Mouse (Mus musculus): ENCODE data around the gene Gm28051. TPM values are rescaled to one million over a fixed set of nuclear protein-coding genes. Genes with fewer than 3 reads are reported as not detected.

Gene Gm28051
- total and polyA plus RNA-seq, 3 experiments, result not detected

GRCm38 (mm10) chr12:102784899-102785592 lies 27.5 kb upstream of the Gm28051 start:
- TF ChIP-seq POLR2A (IDR thresholded peaks at IDR 0.05; ENCODE audit: control insufficient read depth in 1 of 2, insufficient read depth in 1 of 2, low read depth in 1 of 2, low read length in 2 of 2, poor library complexity in 1 of 2), result no peak
- TF ChIP-seq ZMIZ1 (IDR thresholded peaks at IDR 0.05; ENCODE audit: low read depth, low read length), result no peak
- TF ChIP-seq MXI1 (IDR thresholded peaks at IDR 0.05; ENCODE audit: low read depth, low read length), result no peak
- TF ChIP-seq MYC (IDR thresholded peaks at IDR 0.05; ENCODE audit: low read depth, low read length), result no peak
- no peak for TF ChIP-seq ZKSCAN1 (IDR thresholded peaks at IDR 0.05; ENCODE audit: low read depth, low read length)
- TF ChIP-seq UBTF (IDR thresholded peaks at IDR 0.05; ENCODE audit: borderline replicate concordance, insufficient read depth, low read depth, low read length), result no peak
- no peak for TF ChIP-seq EP300 (IDR thresholded peaks at IDR 0.05; ENCODE audit: low read depth in 1 of 2, low read length in 2 of 2)
- TF ChIP-seq BHLHE40 (IDR thresholded peaks at IDR 0.05; ENCODE audit: borderline replicate concordance, low read depth, low read length), result no peak
- TF ChIP-seq JUND (IDR thresholded peaks at IDR 0.05; ENCODE audit: low read depth, low read length), result no peak
- no peak for TF ChIP-seq CHD2 (IDR thresholded peaks at IDR 0.05; ENCODE audit: low read length)
- TF ChIP-seq NRF1 (IDR thresholded peaks at IDR 0.05; ENCODE audit: insufficient read depth, low read depth, low read length, poor library complexity, severe bottlenecking), result no peak
- no peak for TF ChIP-seq ZC3H11A (IDR thresholded peaks at IDR 0.05; ENCODE audit: low read depth, low read length)
- no peak for TF ChIP-seq GABPA (IDR thresholded peaks at IDR 0.05; ENCODE audit: low read depth, low read length)
- no peak for TF ChIP-seq ELF1 (IDR thresholded peaks at IDR 0.05; ENCODE audit: low read depth, low read length)
- TF ChIP-seq TCF12 (IDR thresholded peaks at IDR 0.05; ENCODE audit: low read depth, low read length), result no peak
- no peak for TF ChIP-seq SMC3 (IDR thresholded peaks at IDR 0.05; ENCODE audit: low read depth, low read length)
- no peak for TF ChIP-seq NELFE (IDR thresholded peaks at IDR 0.05; ENCODE audit: low read depth, low read length)
- Histone ChIP-seq H3K36me3 (ENCODE audit: control insufficient read depth in 1 of 2, insufficient read depth in 2 of 2, low read length in 2 of 2) (peaks cover 0 to 1% of the 10 kb centered on the region in 2 experiments; a peak in 2 of 4 replicates), H3K79me2 (ENCODE audit: control insufficient read depth, insufficient read depth, low read length, poor library complexity) (no peaks in the 10 kb centered on the region), H3K4me3 (ENCODE audit: control insufficient read depth in 1 of 2, insufficient read depth in 1 of 2, low read depth in 2 of 2, low read length in 2 of 2) (no peak overlapping the region), H3K27ac (ENCODE audit: control insufficient read depth, low read depth, low read length) (no peak overlapping the region), H3K9ac (ENCODE audit: control insufficient read depth, low read depth, low read length, poor library complexity, severe bottlenecking) (no peak overlapping the region), H3K9me3 (replicated peaks; ENCODE audit: insufficient read depth, low read length) (no peaks in the 10 kb centered on the region), H3K4me1 (ENCODE audit: control insufficient read depth in 1 of 2, insufficient read depth in 2 of 2, low read length in 2 of 2) (no peaks in the 10 kb centered on the region), H3K27me3 (ENCODE audit: control insufficient read depth in 1 of 2, insufficient read depth in 2 of 2, low read length in 2 of 2) (no peaks in the 10 kb centered on the region)
- no peak for DNase-seq (ENCODE audit: low read depth, low spot score)

DNA sequence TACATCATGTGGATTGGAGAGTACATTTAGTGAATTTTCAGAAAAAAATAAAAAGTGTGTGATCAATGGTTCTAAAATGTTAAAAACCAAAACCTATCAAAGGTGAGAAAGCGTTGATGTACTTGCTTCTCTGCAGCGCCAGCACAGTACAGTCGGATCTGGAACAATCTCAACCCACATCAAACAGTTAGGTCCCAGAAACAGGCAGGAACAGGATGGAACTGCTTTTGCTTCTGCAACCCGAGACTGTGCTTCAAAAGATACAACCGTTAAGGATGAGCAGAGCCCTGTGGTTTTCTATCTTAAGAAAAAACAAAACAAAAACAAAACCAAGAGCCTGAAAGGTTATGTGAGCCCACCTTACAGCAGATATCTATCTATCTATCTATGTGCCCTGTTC lies 25.3 kb upstream of the Gm28051 start:
- TF ChIP-seq E2F4 (IDR thresholded peaks at IDR 0.05; ENCODE audit: borderline replicate concordance, low read depth, low read length) (no peak), GATA1 (IDR thresholded peaks at IDR 0.05; ENCODE audit: low read depth, low read length) (no peak), CHD1 (IDR thresholded peaks at IDR 0.05; ENCODE audit: low read depth, low read length) (no peak), GABPA (IDR thresholded peaks at IDR 0.05; ENCODE audit: low read depth, low read length) (no peak), MAX (IDR thresholded peaks at IDR 0.05; ENCODE audit: low read length) (no peak), USF2 (IDR thresholded peaks at IDR 0.05; ENCODE audit: borderline replicate concordance in 1 of 2, insufficient read depth in 1 of 2, low read depth in 1 of 2, low read length in 2 of 2) (no peak), USF1 (IDR thresholded peaks at IDR 0.05; ENCODE audit: low read depth, low read length) (no peak), MXI1 (IDR thresholded peaks at IDR 0.05; ENCODE audit: low read depth, low read length) (no peak), MEF2A (IDR thresholded peaks at IDR 0.05; ENCODE audit: extremely low read depth, insufficient replicate concordance, low read depth, low read length, poor library complexity, severe bottlenecking) (no peak)
- no peaks in the 10 kb centered on the region; a peak in 2 of 4 replicates for H3K36me3 ChIP-seq (ENCODE audit: control insufficient read depth in 1 of 2, insufficient read depth in 2 of 2, low read length in 2 of 2)
- H3K4me3 ChIP-seq (ENCODE audit: control insufficient read depth in 1 of 2, insufficient read depth in 1 of 2, low read depth in 2 of 2, low read length in 2 of 2), result no peak overlapping the region
- H3K4me1 ChIP-seq (ENCODE audit: control insufficient read depth in 1 of 2, insufficient read depth in 2 of 2, low read length in 2 of 2), result no peaks in the 10 kb centered on the region
- H3K79me2 ChIP-seq (ENCODE audit: control insufficient read depth, insufficient read depth, low read length, poor library complexity), result no peaks in the 10 kb centered on the region
- H3K27ac ChIP-seq (ENCODE audit: control insufficient read depth, low read depth, low read length), result no peak overlapping the region
- no peaks in the 10 kb centered on the region for H3K27me3 ChIP-seq (ENCODE audit: control insufficient read depth in 1 of 2, insufficient read depth in 2 of 2, low read length in 2 of 2)
- H3K9me3 ChIP-seq (replicated peaks; ENCODE audit: insufficient read depth, low read length), result no peaks in the 10 kb centered on the region
- no peak for DNase-seq (ENCODE audit: low read depth, low spot score)
- no peak overlapping the region for H3K9ac ChIP-seq (ENCODE audit: control insufficient read depth, low read depth, low read length, poor library complexity, severe bottlenecking)
